Mouse (Mus musculus): ENCODE results near the gene Lysmd4. TPM values are rescaled to one million over a fixed set of nuclear protein-coding genes. Genes with fewer than 3 reads are reported as not detected.

Gene Lysmd4
- total and polyA plus RNA-seq, 3 experiments = 4.0 to 12.0 (median 5.0) TPM

DNA sequence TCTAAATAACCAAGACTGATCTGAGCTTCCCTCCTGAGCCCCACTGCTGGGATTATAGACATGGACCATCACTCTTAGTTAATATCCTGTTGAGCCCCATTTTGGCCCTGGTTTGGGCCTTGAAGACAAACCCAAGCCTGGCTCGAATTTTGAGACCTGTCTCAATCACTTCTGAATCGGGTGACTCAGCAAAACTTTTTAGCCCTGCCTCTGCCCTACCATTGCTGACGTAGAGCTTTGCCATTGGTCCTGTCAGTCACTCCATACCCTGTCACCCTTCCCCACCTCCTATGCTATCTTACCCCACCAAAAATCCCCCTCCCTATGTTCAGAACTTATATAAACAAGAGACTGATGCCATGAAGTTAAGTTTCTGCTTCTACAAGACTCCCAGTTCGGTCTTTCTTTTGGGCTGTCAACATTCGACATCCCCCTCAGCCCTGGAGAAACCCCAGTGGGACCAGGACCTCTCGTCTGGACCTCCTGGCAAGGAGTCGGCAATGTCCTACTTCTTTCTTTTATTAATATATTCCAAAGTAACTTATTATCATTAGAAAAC is 119.8 kb downstream of the Lysmd4 start (continued):
- TF ChIP-seq TBP (conservative IDR thresholded peaks at IDR 0.05; ENCODE audit: low read depth, low read length) = peak; percentile 84
- no peak for TF ChIP-seq ZKSCAN1 (IDR thresholded peaks at IDR 0.05; ENCODE audit: borderline replicate concordance, low read depth, low read length)
- TF ChIP-seq MYC (IDR thresholded peaks at IDR 0.05; ENCODE audit: low read depth, low read length) = 0 out of 2 replicates have a peak, but pooled peaks have one; percentile 17
- TF ChIP-seq E2F4 (IDR thresholded peaks at IDR 0.05; ENCODE audit: insufficient replicate concordance, low read depth, low read length) = no peak
- TF ChIP-seq ZNF384 (IDR thresholded peaks at IDR 0.05; ENCODE audit: low read depth, low read length) = no peak
- no peak for TF ChIP-seq CTCF (conservative IDR thresholded peaks at IDR 0.05 in 1 of 2, IDR thresholded peaks at IDR 0.05 in 1 of 2; ENCODE audit: low read depth in 2 of 2, low read length in 2 of 2)
- peak; percentile 68 for TF ChIP-seq HCFC1 (IDR thresholded peaks at IDR 0.05; ENCODE audit: low read depth, low read length)
- TF ChIP-seq USF2 (conservative IDR thresholded peaks at IDR 0.05; ENCODE audit: low read depth, low read length) = no peak
- TF ChIP-seq MEF2A (IDR thresholded peaks at IDR 0.05; ENCODE audit: borderline replicate concordance, low read depth, low read length) = 0 out of 2 replicates have a peak, but pooled peaks have one; percentile 10
- TF ChIP-seq MAFK (IDR thresholded peaks at IDR 0.05; ENCODE audit: insufficient replicate concordance, low read length) = peak; percentile 99
- TF ChIP-seq POLR2A (IDR thresholded peaks at IDR 0.05; ENCODE audit: low read depth, low read length) = peak; percentile 68
- TF ChIP-seq MAZ (IDR thresholded peaks at IDR 0.05; ENCODE audit: low read depth, low read length) = peak; percentile 68; the same call in 1 of the 2 replicates
- TF ChIP-seq IRF4 (IDR thresholded peaks at IDR 0.05; ENCODE audit: low read depth, low read length) = no peak
- no peak for TF ChIP-seq SMC3 (IDR thresholded peaks at IDR 0.05; ENCODE audit: low read depth, low read length)

DNA sequence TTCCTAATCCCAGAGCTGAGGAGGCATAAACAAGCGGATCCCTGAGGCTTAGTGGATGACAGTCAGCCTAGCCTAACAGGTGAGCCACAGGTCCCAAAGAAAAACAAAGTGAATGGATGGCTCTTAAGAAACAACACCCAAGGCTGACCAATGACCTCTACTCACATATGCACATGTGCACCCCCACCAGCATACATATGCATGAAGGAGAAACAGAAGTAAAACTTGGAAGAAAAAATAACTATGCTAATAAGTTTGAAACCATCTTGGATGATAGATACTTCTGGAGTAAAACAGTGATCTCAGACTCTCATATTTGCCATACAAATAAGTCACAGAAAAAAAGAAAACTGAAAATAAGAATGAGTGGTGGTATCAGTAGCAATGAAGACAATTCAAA is 122.1 kb downstream of the Lysmd4 start:
- TF ChIP-seq E2F4 (IDR thresholded peaks at IDR 0.05; ENCODE audit: insufficient replicate concordance, low read depth, low read length) = no peak
- no peak for TF ChIP-seq ZC3H11A (IDR thresholded peaks at IDR 0.05; ENCODE audit: low read depth, low read length)
- peak; percentile 65; the same call in 1 of the 2 replicates for TF ChIP-seq IRF4 (IDR thresholded peaks at IDR 0.05; ENCODE audit: low read depth, low read length)
- TF ChIP-seq ZNF384 (IDR thresholded peaks at IDR 0.05; ENCODE audit: low read depth, low read length) = peak; percentile 62; the same call in 1 of the 2 replicates
- TF ChIP-seq JUN (IDR thresholded peaks at IDR 0.05; ENCODE audit: insufficient read depth, low read depth, low read length) = peak; percentile 53
- TF ChIP-seq CHD2 (IDR thresholded peaks at IDR 0.05; ENCODE audit: low read length) = no peak
- no peak for TF ChIP-seq USF1 (IDR thresholded peaks at IDR 0.05; ENCODE audit: low read depth, low read length)
- no peak for TF ChIP-seq POLR2AphosphoS2 (IDR thresholded peaks at IDR 0.05; ENCODE audit: low read depth, low read length)
- no peak for TF ChIP-seq MAFK (IDR thresholded peaks at IDR 0.05; ENCODE audit: insufficient replicate concordance, low read length)
- no peak for TF ChIP-seq SMC3 (IDR thresholded peaks at IDR 0.05; ENCODE audit: low read depth, low read length)
- TF ChIP-seq SIN3A (IDR thresholded peaks at IDR 0.05; ENCODE audit: low read length) = no peak
- TF ChIP-seq BHLHE40 (IDR thresholded peaks at IDR 0.05; ENCODE audit: low read depth, low read length) = peak; percentile 58; the same call in 1 of the 2 replicates
- TF ChIP-seq CTCF (conservative IDR thresholded peaks at IDR 0.05 in 1 of 2, IDR thresholded peaks at IDR 0.05 in 1 of 2; ENCODE audit: low read depth in 2 of 2, low read length in 2 of 2) = no peak
- no peak for TF ChIP-seq GABPA (IDR thresholded peaks at IDR 0.05; ENCODE audit: insufficient replicate concordance, low read depth, low read length)
- TF ChIP-seq ELF1 (IDR thresholded peaks at IDR 0.05; ENCODE audit: low read depth, low read length) = no peak
- TF ChIP-seq EP300 (IDR thresholded peaks at IDR 0.05; ENCODE audit: low read length) = peak; percentile 46
- peak; percentile 54; the same call in 1 of the 2 replicates for TF ChIP-seq MYC (IDR thresholded peaks at IDR 0.05; ENCODE audit: low read depth, low read length)
- TF ChIP-seq ETS1 (conservative IDR thresholded peaks at IDR 0.05; ENCODE audit: low read depth, low read length) = peak; percentile 71
- TF ChIP-seq NELFE (IDR thresholded peaks at IDR 0.05; ENCODE audit: low read depth, low read length) = no peak
- no peak for TF ChIP-seq MXI1 (IDR thresholded peaks at IDR 0.05; ENCODE audit: low read depth, low read length)
- no peak for TF ChIP-seq UBTF (IDR thresholded peaks at IDR 0.05; ENCODE audit: low read depth, low read length)
- TF ChIP-seq USF2 (conservative IDR thresholded peaks at IDR 0.05; ENCODE audit: low read depth, low read length) = no peak
- TF ChIP-seq MAZ (IDR thresholded peaks at IDR 0.05; ENCODE audit: low read depth, low read length) = no peak

More for the DNA sequence above, 122.1 kb downstream of the Lysmd4 start:
- peak overlapping the region; percentile 63 for H3K27ac ChIP-seq (ENCODE audit: insufficient read depth, low read depth)
- peaks cover 37% of the 10 kb centered on the region for H3K79me2 ChIP-seq (replicated peaks; ENCODE audit: control insufficient read depth, extremely low read depth, insufficient read depth, poor library complexity, severe bottlenecking)
- peaks cover 8 to 38% of the 10 kb centered on the region in 2 experiments for H3K36me3 ChIP-seq (replicated peaks in 1 of 2; ENCODE audit: control insufficient read depth in 1 of 2, insufficient read depth in 1 of 2, low read length in 1 of 2)
- H3K27me3 ChIP-seq (replicated peaks) = no peaks in the 10 kb centered on the region
- in situ Hi-C loops (cut with MboI; ENCODE audit: low pct_ligation_motif_present, low pct_unique_long_range_greater_than_20kb, low sequenced_read_pairs) (no loop called here), dilution Hi-C loops (cut with MboI; ENCODE audit: extremely low pct_ligation_motif_present, extremely low pct_unique_long_range_greater_than_20kb, low sequenced_read_pairs) (no loop called here)
- H3K9me3 ChIP-seq (replicated peaks; ENCODE audit: low read length) = no peaks in the 10 kb centered on the region
- peaks cover 6 to 49% of the 10 kb centered on the region in 2 experiments for H3K4me1 ChIP-seq (ENCODE audit: control insufficient read depth in 1 of 2, insufficient read depth in 2 of 2)
- 0 out of 2 replicates have a peak overlapping the region, but pooled peaks have one; percentile 11 for H3K4me2 ChIP-seq (ENCODE audit: insufficient read depth, low read depth, poor library complexity, severe bottlenecking)
- H3K4me3 ChIP-seq (replicated peaks in 1 of 3; ENCODE audit: low read depth in 2 of 3, low read length in 2 of 3, poor library complexity in 1 of 3) = no peak overlapping the region
- no peak for DNase-seq (ENCODE audit: extremely low read depth)
- no peak overlapping the region for H3K9ac ChIP-seq (ENCODE audit: insufficient read depth, low read depth)

Measured in CH12.LX (cell line).